In the genomic region with DNA sequence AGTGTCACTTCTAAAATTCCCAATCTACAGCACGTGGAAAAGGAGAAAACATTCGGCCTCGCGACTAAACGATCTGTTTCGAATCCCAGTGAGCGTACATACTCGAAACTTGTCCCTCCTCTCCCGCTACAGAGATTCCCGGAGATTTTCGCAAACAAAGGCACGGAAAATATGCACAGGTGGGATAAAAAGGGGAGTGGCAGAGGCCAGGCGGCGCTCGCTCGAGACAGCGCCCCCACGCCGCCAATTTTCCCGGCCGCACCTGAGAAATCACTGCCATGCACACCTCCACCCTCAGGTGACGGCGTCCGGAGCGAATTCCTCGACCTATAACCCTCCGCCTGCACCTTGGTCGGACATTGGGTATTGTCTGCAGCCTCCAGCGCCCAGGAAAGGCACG, we compare ENCODE assay signal across 7 mouse cellular contexts. TPM values are rescaled to one million over a fixed set of nuclear protein-coding genes. Genes with fewer than 3 reads are reported as not detected.
A peak's percentile ranks its signal among the peaks of the same experiment; 100 is the strongest.
DNase-seq lines count a peak whose midpoint lies in the region; ATAC-seq and TF ChIP-seq lines count a peak whose summit lies in the region.

No protein-coding gene starts in this region.

- TF ChIP-seq EP300 in CH12.LX (IDR thresholded peaks at IDR 0.05; ENCODE audit: low read length), result no peak

- dilution Hi-C loops in CH12.LX (cut with MboI; ENCODE audit: extremely low pct_ligation_motif_present, extremely low pct_unique_long_range_greater_than_20kb, low sequenced_read_pairs), result no loop called here

- in situ Hi-C loops in CH12.LX (cut with MboI; ENCODE audit: low pct_ligation_motif_present, low pct_unique_long_range_greater_than_20kb, low sequenced_read_pairs), result loop anchor here (10.0 kb wide), 1 partner anchor 94 kb away; no protein-coding TSS in a partner anchor

- H3K4me3 ChIP-seq in CH12.LX (replicated peaks in 1 of 3; ENCODE audit: low read depth in 2 of 3, low read length in 2 of 3, poor library complexity in 1 of 3), result peak overlapping the region; percentile 56 to 67 (median 56)
- H3K4me3 ChIP-seq in embryonic facial prominence, embryonic 10.5 days, result peak overlapping the region; percentile 96
- peak overlapping the region; percentile 97 for H3K4me3 ChIP-seq in hindbrain, embryonic 12.5 days
- peak overlapping the region; percentile 96 for H3K4me3 ChIP-seq in limb, embryonic 11.5 days (ENCODE audit: low read depth, low read length)
- peak overlapping the region; percentile 97 for H3K4me3 ChIP-seq in midbrain, embryonic 12.5 days

- peak in 1 of 2 experiments; percentile 16; a peak in 1 of 4 replicates for TF ChIP-seq CTCF in CH12.LX (conservative IDR thresholded peaks at IDR 0.05 in 1 of 2, IDR thresholded peaks at IDR 0.05 in 1 of 2; ENCODE audit: low read depth in 2 of 2, low read length in 2 of 2)

- no peak overlapping the region; the same call in 1 of the 2 replicates for H3K9ac ChIP-seq in CH12.LX (ENCODE audit: insufficient read depth, low read depth)
- peak overlapping the region; percentile 100 for H3K9ac ChIP-seq in hindbrain, embryonic 12.5 days
- H3K9ac ChIP-seq in limb, embryonic 11.5 days (ENCODE audit: low read length), result peak overlapping the region; percentile 100
- peak overlapping the region; percentile 99 for H3K9ac ChIP-seq in midbrain, embryonic 12.5 days (replicated peaks)

- H3K27ac ChIP-seq in CH12.LX (ENCODE audit: insufficient read depth, low read depth), result no peak overlapping the region
- peak overlapping the region; percentile 100 for H3K27ac ChIP-seq in embryonic facial prominence, embryonic 10.5 days (replicated peaks)
- H3K27ac ChIP-seq in hindbrain, embryonic 12.5 days, result peak overlapping the region; percentile 99
- peak overlapping the region; percentile 98 for H3K27ac ChIP-seq in limb, embryonic 11.5 days (replicated peaks; ENCODE audit: low read depth, low read length)
- peak overlapping the region; percentile 97 for H3K27ac ChIP-seq in midbrain, embryonic 12.5 days (replicated peaks)

- peaks cover 21% of the 10 kb centered on the region for H3K27me3 ChIP-seq in CH12.LX (replicated peaks)
- H3K27me3 ChIP-seq in embryonic facial prominence, embryonic 10.5 days (replicated peaks; ENCODE audit: low read depth, poor library complexity, severe bottlenecking), result no peaks in the 10 kb centered on the region
- H3K27me3 ChIP-seq in hindbrain, embryonic 12.5 days, result no peaks in the 10 kb centered on the region
- no peaks in the 10 kb centered on the region for H3K27me3 ChIP-seq in limb, embryonic 11.5 days (ENCODE audit: control insufficient read depth, insufficient read depth, low read length)
- no peaks in the 10 kb centered on the region for H3K27me3 ChIP-seq in midbrain, embryonic 12.5 days

- H3K4me1 ChIP-seq in CH12.LX (ENCODE audit: control insufficient read depth in 1 of 2, insufficient read depth in 2 of 2), result peaks cover 0 to 4% of the 10 kb centered on the region in 2 experiments; a peak in 1 of 4 replicates
- H3K4me1 ChIP-seq in embryonic facial prominence, embryonic 10.5 days, result peaks cover 35% of the 10 kb centered on the region
- peaks cover 36% of the 10 kb centered on the region for H3K4me1 ChIP-seq in hindbrain, embryonic 12.5 days
- H3K4me1 ChIP-seq in limb, embryonic 11.5 days (ENCODE audit: control insufficient read depth, insufficient read depth, low read length), result peaks cover 15% of the 10 kb centered on the region
- peaks cover 33% of the 10 kb centered on the region for H3K4me1 ChIP-seq in midbrain, embryonic 12.5 days

- no peaks in the 10 kb centered on the region for H3K9me3 ChIP-seq in CH12.LX (replicated peaks; ENCODE audit: low read length)
- H3K9me3 ChIP-seq in embryonic facial prominence, embryonic 10.5 days, result no peaks in the 10 kb centered on the region
- no peaks in the 10 kb centered on the region for H3K9me3 ChIP-seq in hindbrain, embryonic 12.5 days (replicated peaks)
- H3K9me3 ChIP-seq in limb, embryonic 11.5 days (ENCODE audit: control insufficient read depth, low read length), result no peaks in the 10 kb centered on the region
- H3K9me3 ChIP-seq in midbrain, embryonic 12.5 days, result no peaks in the 10 kb centered on the region

- TF ChIP-seq POLR2A in CH12.LX (IDR thresholded peaks at IDR 0.05; ENCODE audit: low read depth, low read length), result no peak

- H3K4me2 ChIP-seq in CH12.LX (ENCODE audit: insufficient read depth, low read depth, poor library complexity, severe bottlenecking), result peak overlapping the region; percentile 44
- peak overlapping the region; percentile 63 for H3K4me2 ChIP-seq in hindbrain, embryonic 12.5 days (replicated peaks)
- peak overlapping the region; percentile 78 for H3K4me2 ChIP-seq in limb, embryonic 11.5 days (ENCODE audit: low read depth, severe bottlenecking)
- peak overlapping the region; percentile 79 for H3K4me2 ChIP-seq in midbrain, embryonic 12.5 days (replicated peaks)

- no peaks in the 10 kb centered on the region for H3K36me3 ChIP-seq in CH12.LX (replicated peaks in 1 of 2; ENCODE audit: control insufficient read depth in 1 of 2, insufficient read depth in 1 of 2, low read length in 1 of 2)
- no peaks in the 10 kb centered on the region for H3K36me3 ChIP-seq in embryonic facial prominence, embryonic 10.5 days (replicated peaks)
- H3K36me3 ChIP-seq in hindbrain, embryonic 12.5 days, result no peaks in the 10 kb centered on the region
- no peaks in the 10 kb centered on the region for H3K36me3 ChIP-seq in limb, embryonic 11.5 days (ENCODE audit: control insufficient read depth, insufficient read depth, low read length)
- no peaks in the 10 kb centered on the region for H3K36me3 ChIP-seq in midbrain, embryonic 12.5 days

- WGBS in embryonic facial prominence, embryonic 10.5 days, result under 1% methylated on average over 30 of the region's 30 CpGs
- WGBS in hindbrain, embryonic 12.5 days, result under 1% methylated on average over 30 of the region's 30 CpGs
- WGBS in limb, embryonic 11.5 days, result under 1% methylated on average over 30 of the region's 30 CpGs
- WGBS in midbrain, embryonic 12.5 days, result 0% methylated on average over 30 of the region's 30 CpGs

- ATAC-seq in hindbrain, embryonic 12.5 days (ENCODE audit: low FRiP score), result no peak
- ATAC-seq in limb, embryonic 11.5 days (ENCODE audit: insufficient number of reproducible peaks, low FRiP score, low TSS enrichment, low read depth), result no peak; the same call in 1 of the 2 replicates
- ATAC-seq in midbrain, embryonic 12.5 days (ENCODE audit: low FRiP score, low read depth), result no peak

- no peaks in the 10 kb centered on the region for H3K79me2 ChIP-seq in CH12.LX (replicated peaks; ENCODE audit: control insufficient read depth, extremely low read depth, insufficient read depth, poor library complexity, severe bottlenecking)

- peak; percentile 17 to 27 for DNase-seq in B cell, adult 2 months
- DNase-seq in CH12.LX (ENCODE audit: extremely low read depth), result no peak
- peak; percentile 73 for DNase-seq in embryonic facial prominence, embryonic 10.5 days (ENCODE audit: low spot score)
- peak; percentile 77 for DNase-seq in limb, embryonic 11.5 days (ENCODE audit: low spot score)
- peak; percentile 39 for DNase-seq in testis, postnatal 14 days (ENCODE audit: low spot score)

- no peak for TF ChIP-seq RAD21 in CH12.LX (IDR thresholded peaks at IDR 0.05; ENCODE audit: low read depth, low read length)

TF ChIP-seq in CH12.LX, 34 proteins besides CTCF, POLR2A, EP300 and RAD21:
- TF ChIP-seq BHLHE40 (IDR thresholded peaks at IDR 0.05; ENCODE audit: low read depth, low read length), result no peak
- TF ChIP-seq CHD2 (IDR thresholded peaks at IDR 0.05; ENCODE audit: low read length), result no peak
- no peak for TF ChIP-seq CHD1 (IDR thresholded peaks at IDR 0.05; ENCODE audit: low read depth, low read length)
- TF ChIP-seq MAZ (IDR thresholded peaks at IDR 0.05; ENCODE audit: low read depth, low read length), result no peak
- TF ChIP-seq TBP (conservative IDR thresholded peaks at IDR 0.05; ENCODE audit: low read depth, low read length), result no peak
- no peak for TF ChIP-seq ZMIZ1 (IDR thresholded peaks at IDR 0.05; ENCODE audit: low read depth, low read length)
- no peak for TF ChIP-seq USF1 (IDR thresholded peaks at IDR 0.05; ENCODE audit: low read depth, low read length)
- TF ChIP-seq POLR2AphosphoS2 (IDR thresholded peaks at IDR 0.05; ENCODE audit: low read depth, low read length), result no peak
- no peak for TF ChIP-seq GABPA (IDR thresholded peaks at IDR 0.05; ENCODE audit: insufficient replicate concordance, low read depth, low read length)
- TF ChIP-seq ELF1 (IDR thresholded peaks at IDR 0.05; ENCODE audit: low read depth, low read length), result no peak
- no peak for TF ChIP-seq UBTF (IDR thresholded peaks at IDR 0.05; ENCODE audit: low read depth, low read length)
- no peak for TF ChIP-seq SMC3 (IDR thresholded peaks at IDR 0.05; ENCODE audit: low read depth, low read length)
- no peak for TF ChIP-seq NRF1 (IDR thresholded peaks at IDR 0.05; ENCODE audit: low read depth, low read length)
- no peak for TF ChIP-seq ZNF384 (IDR thresholded peaks at IDR 0.05; ENCODE audit: low read depth, low read length)
- no peak for TF ChIP-seq JUND (conservative IDR thresholded peaks at IDR 0.05; ENCODE audit: low read depth, low read length)
- TF ChIP-seq NELFE (IDR thresholded peaks at IDR 0.05; ENCODE audit: low read depth, low read length), result no peak
- TF ChIP-seq MEF2A (IDR thresholded peaks at IDR 0.05; ENCODE audit: borderline replicate concordance, low read depth, low read length), result no peak

RNA-seq across cellular contexts. Expression of a gene that starts 1.1 kb away (rescaled TPM):
- 1.3 and 1.5 TPM in 2 replicates for total RNA-seq in CH12.LX (2012; rRNA removed)
- total RNA-seq in CH12.LX (2014; rRNA removed), result 1.9 and 2.0 TPM in 2 replicates
- polyA plus RNA-seq in CH12.LX (2012; ENCODE audit: insufficient read length, low read depth), result 2.0 TPM in 2 replicates
- 57.7 and 66.4 TPM in 2 replicates for polyA plus RNA-seq in embryonic facial prominence, embryonic 10.5 days (2016; fragmentation: Nextera tagmentation; extraction: Ambion mirVana)
- 139 and 151 TPM in 2 replicates for polyA plus RNA-seq in hindbrain, embryonic 12.5 days (2016; fragmentation: Nextera tagmentation; extraction: Ambion mirVana)
- polyA plus RNA-seq in limb, embryonic 11.5 days (2014; fragmentation: Nextera tagmentation; extraction: Ambion mirVana), result 81.3 and 86.4 TPM in 2 replicates
- polyA plus RNA-seq in midbrain, embryonic 12.5 days (2016; fragmentation: Nextera tagmentation; extraction: Ambion mirVana), result 111 and 129 TPM in 2 replicates

Comparison
In these comparisons a context has a peak if more than half of its experiments do, and no peak if none do; other contexts are left out.
1. RNA of a gene that starts 1.1 kb away (polyA plus RNA-seq): 139 to 151 TPM in hindbrain, embryonic 12.5 days, 111 to 129 TPM in midbrain, embryonic 12.5 days, 81.3 to 86.4 TPM in limb, embryonic 11.5 days and 57.7 to 66.4 TPM in embryonic facial prominence, embryonic 10.5 days; 2.0 TPM in CH12.LX; every median in the first group is over 10 times any median in the second.
2. Peak in every context shown above with its lines, with median percentiles within 50 percentile points of each other: H3K4me2 ChIP-seq and H3K4me3 ChIP-seq.